Mouse (Mus musculus) lung, embryonic 14.5 days (tissue): ENCODE measurements around the gene 5830411N06Rik. TPM values are rescaled to one million over a fixed set of nuclear protein-coding genes. Genes with fewer than 3 reads are reported as not detected.

Experiments used
- ATAC-seq: fragments of 200-750 bp; cut with Nextera tagmentation; 2 replicates; pipeline ENCODE4 v1.8.0; 2017; ENCODE audit warnings: mild to moderate bottlenecking, moderate TSS enrichment, moderate library complexity; ENCODE audit not compliant: insufficient read depth
- DNase-seq: peaks from one replicate; pipeline ENCODE4 v3.0.0-alpha.2; 2015
- H3K27ac ChIP-seq: fragments of 300-500 bp; sonication (generic); 2 replicates; pipeline ENCODE4 v1.5.1; 2014; ENCODE audit warnings: low read depth, mild to moderate bottlenecking, moderate library complexity
- H3K27me3 ChIP-seq: fragments of 300-500 bp; sonication (generic); 2 replicates; pipeline ENCODE4 v1.6.1; 2014; ENCODE audit warnings: low read length, control low read depth; ENCODE audit not compliant: insufficient read depth
- H3K36me3 ChIP-seq: fragments of 300-500 bp; sonication (generic); 2 replicates; pipeline ENCODE4 v1.6.1; 2014; ENCODE audit warnings: control low read depth; ENCODE audit not compliant: insufficient read depth
- H3K4me1 ChIP-seq: fragments of 300-500 bp; sonication (generic); 2 replicates; pipeline ENCODE4 v1.6.1; 2014; ENCODE audit warnings: antibody characterized with exemption, control low read depth; ENCODE audit not compliant: insufficient read depth
- H3K4me2 ChIP-seq: fragments of 300-500 bp; sonication (generic); 2 replicates; pipeline ENCODE4 v1.6.1; 2014; ENCODE audit warnings: mild to moderate bottlenecking
- H3K4me3 ChIP-seq: fragments of 300-500 bp; sonication (generic); 2 replicates; pipeline ENCODE4 v1.5.1; 2014; ENCODE audit warnings: low read depth, low read length
- H3K9ac ChIP-seq: fragments of 300-500 bp; sonication (generic); 2 replicates; pipeline ENCODE4 v1.6.1; 2014
- H3K9me3 ChIP-seq: fragments of 300-500 bp; sonication (generic); 2 replicates; pipeline ENCODE4 v1.6.1; 2016; ENCODE audit warnings: low read depth, low read length, control low read depth
- CTCF ChIP-seq: IDR thresholded peaks from 2 replicates; pipeline ENCODE4 v1.5.1; 2016; ENCODE audit warnings: antibody characterized with exemption, low read depth
- WGBS: fragments of 180-500 bp; shearing (Covaris S2); extraction: QIAGEN DNeasy Blood & Tissue Kit; methylation state at CpG from one replicate; pipeline ENCODE4 v1.1.7; 2014; 5-methylcytosine and 5-hydroxymethylcytosine counted together
- polyA plus RNA-seq: library from polyadenylated mRNA; unstranded; fragments of >200 nt; fragmentation: Nextera tagmentation; extraction: Ambion mirVana; gene quantifications from 2 replicates; pipeline ENCODE4 v1.2.1, GENCODE M21; 2014

Gene 5830411N06Rik
- polyA plus RNA-seq, 1 experiment from 2014 or later = not detected

DNA sequence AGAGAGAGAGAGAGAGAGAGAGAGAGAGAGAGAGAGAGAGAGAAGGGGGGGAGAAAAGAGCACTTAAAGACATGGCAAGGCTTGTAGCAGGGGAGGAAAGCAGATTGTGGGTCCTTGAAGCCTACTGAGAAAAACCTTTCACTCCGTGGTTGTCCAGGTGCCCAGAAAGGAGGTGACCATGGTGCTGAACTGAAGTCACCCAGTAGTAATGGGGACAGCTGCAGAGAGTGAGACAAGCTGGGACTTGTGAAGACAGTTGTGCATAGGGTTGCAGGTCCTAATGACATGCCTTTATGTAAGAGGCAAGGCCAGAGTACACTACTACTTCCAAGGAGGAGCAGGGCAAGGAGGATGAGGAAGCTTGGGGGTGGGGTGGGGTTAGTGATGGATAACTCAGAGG lies 27.8 kb upstream of the 5830411N06Rik start:
- Histone ChIP-seq H3K27me3 (no peaks in the 10 kb centered on the region), H3K4me2 (no peak overlapping the region), H3K4me3 (no peak overlapping the region), H3K27ac (no peak overlapping the region), H3K4me1 (no peaks in the 10 kb centered on the region), H3K9me3 (no peaks in the 10 kb centered on the region), H3K9ac (no peak overlapping the region), H3K36me3 (no peaks in the 10 kb centered on the region)
- no peak for TF ChIP-seq CTCF
- peak; percentile 23 for DNase-seq
- WGBS = 0% methylated on average over 1 of the region's 1 CpGs
- ATAC-seq = no peak

- no peaks in the 10 kb centered on the region for H3K36me3 ChIP-seq
- H3K27ac ChIP-seq = no peak overlapping the region
- ATAC-seq = no peak
- H3K9ac ChIP-seq = no peak overlapping the region
- no peaks in the 10 kb centered on the region for H3K9me3 ChIP-seq
- 74% methylated on average over 4 of the region's 4 CpGs for WGBS
- H3K27me3 ChIP-seq = no peaks in the 10 kb centered on the region
- H3K4me2 ChIP-seq = no peak overlapping the region
- no peaks in the 10 kb centered on the region for H3K4me1 ChIP-seq
- no peak for TF ChIP-seq CTCF
- H3K4me3 ChIP-seq = no peak overlapping the region
- no peak for DNase-seq
Measured at GRCm38 (mm10) chr7:140220375-140220774, 26.7 kb upstream of the 5830411N06Rik start.

- Histone ChIP-seq H3K27ac (no peak overlapping the region), H3K9me3 (no peaks in the 10 kb centered on the region), H3K27me3 (no peaks in the 10 kb centered on the region), H3K4me2 (no peak overlapping the region), H3K36me3 (no peaks in the 10 kb centered on the region), H3K4me1 (no peaks in the 10 kb centered on the region), H3K4me3 (no peak overlapping the region), H3K9ac (no peak overlapping the region)
- ATAC-seq (no peak), DNase-seq (no peak)
- no peak for TF ChIP-seq CTCF
- 76% methylated on average over 13 of the region's 13 CpGs for WGBS
Measured at GRCm38 (mm10) chr7:140224209-140224608, 22.9 kb upstream of the 5830411N06Rik start.

DNA sequence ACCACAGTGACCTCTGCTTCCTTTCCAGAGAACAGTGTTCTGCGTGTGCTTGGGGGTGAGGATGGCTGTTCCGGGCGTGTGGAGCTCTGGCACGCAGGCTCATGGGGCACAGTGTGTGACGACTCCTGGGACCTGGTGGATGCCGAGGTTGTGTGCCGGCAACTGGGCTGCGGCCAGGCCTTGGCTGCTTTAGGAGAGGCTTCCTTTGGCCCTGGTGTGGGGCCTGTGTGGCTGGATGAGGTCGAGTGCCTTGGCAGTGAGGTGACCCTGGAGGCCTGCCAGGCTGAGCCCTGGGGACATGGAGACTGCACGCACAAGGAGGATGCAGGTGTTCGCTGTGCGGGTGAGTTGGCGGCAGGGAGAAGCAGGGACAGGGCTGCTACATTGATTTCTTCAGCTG lies 18.6 kb upstream of the 5830411N06Rik start:
- Histone ChIP-seq H3K4me1 (no peaks in the 10 kb centered on the region), H3K36me3 (no peaks in the 10 kb centered on the region), H3K27me3 (no peaks in the 10 kb centered on the region), H3K9me3 (no peaks in the 10 kb centered on the region), H3K4me2 (no peak overlapping the region), H3K9ac (no peak overlapping the region), H3K27ac (no peak overlapping the region), H3K4me3 (no peak overlapping the region)
- no peak for ATAC-seq
- TF ChIP-seq CTCF = no peak
- DNase-seq = no peak
- WGBS = 78% methylated on average over 13 of the region's 13 CpGs

DNA sequence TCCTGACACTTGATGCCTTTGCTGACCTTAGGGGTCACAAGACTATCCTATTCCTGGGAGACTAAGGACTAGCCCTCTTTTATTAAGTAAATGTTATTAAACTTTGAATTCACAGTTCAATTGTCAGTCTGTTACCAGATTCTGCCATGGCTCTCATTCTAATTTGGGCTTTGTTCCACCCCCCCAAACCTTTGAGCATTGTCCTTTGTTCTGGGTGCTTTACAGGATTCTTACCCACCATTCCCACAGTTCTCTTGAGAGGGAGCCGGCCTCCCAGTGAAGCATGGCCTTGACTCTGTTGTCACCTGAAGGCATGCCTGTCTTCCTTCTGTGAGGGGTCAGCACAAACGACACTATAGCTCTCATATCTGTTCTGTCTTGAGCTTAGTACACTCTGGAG lies 16.1 kb upstream of the 5830411N06Rik start:
- Histone ChIP-seq H3K9me3 (no peaks in the 10 kb centered on the region), H3K9ac (no peak overlapping the region), H3K4me2 (no peak overlapping the region), H3K4me1 (no peaks in the 10 kb centered on the region), H3K27ac (no peak overlapping the region), H3K4me3 (no peak overlapping the region), H3K36me3 (no peaks in the 10 kb centered on the region), H3K27me3 (no peaks in the 10 kb centered on the region)
- no peak for ATAC-seq
- no peak for TF ChIP-seq CTCF
- 71% methylated on average over 2 of the region's 2 CpGs for WGBS
- DNase-seq = no peak

- H3K4me2 ChIP-seq = no peak overlapping the region
- WGBS = 91% methylated on average over 3 of the region's 3 CpGs
- no peak for DNase-seq
- no peak overlapping the region for H3K27ac ChIP-seq
- no peak overlapping the region for H3K9ac ChIP-seq
- no peak for TF ChIP-seq CTCF
- no peaks in the 10 kb centered on the region for H3K9me3 ChIP-seq
- ATAC-seq = no peak
- no peak overlapping the region for H3K4me3 ChIP-seq
- no peaks in the 10 kb centered on the region for H3K36me3 ChIP-seq
- H3K4me1 ChIP-seq = no peaks in the 10 kb centered on the region
- no peaks in the 10 kb centered on the region for H3K27me3 ChIP-seq
Measured at GRCm38 (mm10) chr7:140233696-140234095, 13.4 kb upstream of the 5830411N06Rik start.

- H3K4me3 ChIP-seq = no peak overlapping the region
- DNase-seq = no peak
- ATAC-seq = no peak
- H3K4me2 ChIP-seq = no peak overlapping the region
- no peak for TF ChIP-seq CTCF
- no peaks in the 10 kb centered on the region for H3K27me3 ChIP-seq
- no peak overlapping the region for H3K9ac ChIP-seq
- H3K4me1 ChIP-seq = no peaks in the 10 kb centered on the region
- H3K9me3 ChIP-seq = no peaks in the 10 kb centered on the region
- H3K36me3 ChIP-seq = no peaks in the 10 kb centered on the region
- no peak overlapping the region for H3K27ac ChIP-seq
- 84% methylated on average over 7 of the region's 7 CpGs for WGBS
Measured at GRCm38 (mm10) chr7:140253780-140254299, 6.8 kb downstream of the 5830411N06Rik start.

DNA sequence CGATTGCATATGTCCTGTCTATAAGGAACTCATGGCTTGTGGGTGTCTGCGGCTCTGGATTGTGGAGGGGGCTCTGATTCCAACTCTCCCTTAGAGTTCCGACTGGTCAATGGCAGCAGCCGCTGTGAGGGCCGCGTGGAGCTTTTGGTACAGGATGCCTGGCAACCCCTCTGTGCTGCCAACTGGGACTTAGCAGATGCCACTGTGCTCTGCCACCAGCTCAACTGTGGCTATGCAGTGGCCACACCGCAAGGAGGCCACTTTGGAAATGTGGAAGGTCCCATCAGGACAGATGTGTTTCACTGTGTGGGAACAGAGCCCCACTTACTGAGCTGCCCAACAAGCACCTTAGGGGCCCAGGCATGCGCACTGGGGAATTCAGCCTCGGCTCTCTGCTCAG lies 48.7 kb downstream of the 5830411N06Rik start:
- Histone ChIP-seq H3K4me2 (no peak overlapping the region), H3K9me3 (no peaks in the 10 kb centered on the region), H3K36me3 (no peaks in the 10 kb centered on the region), H3K4me1 (no peaks in the 10 kb centered on the region), H3K27ac (no peak overlapping the region), H3K27me3 (no peaks in the 10 kb centered on the region), H3K9ac (no peak overlapping the region), H3K4me3 (no peak overlapping the region)
- no peak for ATAC-seq
- no peak for TF ChIP-seq CTCF
- no peak for DNase-seq
- WGBS = 88% methylated on average over 9 of the region's 9 CpGs
